Mouse (Mus musculus) CH12.LX (cell line): ENCODE measurements around the gene Sobp.

ENCODE experiments used
- BHLHE40 ChIP-seq: IDR thresholded peaks from 2 replicates; pipeline ENCODE4 v1.6.1; 2011; ENCODE audit warnings: mild to moderate bottlenecking, low read depth, low read length, improper control_type of control experiment
- CHD1 ChIP-seq: IDR thresholded peaks from 2 replicates; pipeline ENCODE4 v1.6.1; 2012; ENCODE audit warnings: low read depth, low read length, improper control_type of control experiment, inconsistent platforms
- CTCF ChIP-seq, 2 experiments: IDR thresholded peaks in 1 of 2; conservative IDR thresholded peaks in 1 of 2; 2 replicates each; pipeline ENCODE4 v1.5.1; 2011 to 2012; ENCODE audit warnings: low read depth in 2 of 2, low read length in 2 of 2, improper control_type of control experiment in 1 of 2, inconsistent platforms in 1 of 2, mild to moderate bottlenecking in 1 of 2, moderate library complexity in 1 of 2
- E2F4 ChIP-seq: IDR thresholded peaks from 2 replicates; pipeline ENCODE4 v1.6.1; 2011; ENCODE audit warnings: low read depth, low read length, improper control_type of control experiment; ENCODE audit not compliant: insufficient replicate concordance
- ELF1 ChIP-seq: IDR thresholded peaks from 2 replicates; pipeline ENCODE4 v1.6.1; 2014; ENCODE audit warnings: low read depth, mild to moderate bottlenecking, inconsistent platforms, low read length, improper control_type of control experiment
- MAFK ChIP-seq: IDR thresholded peaks from 2 replicates; pipeline ENCODE4 v1.6.1; 2011; ENCODE audit warnings: low read length, improper control_type of control experiment; ENCODE audit not compliant: insufficient replicate concordance
- MAX ChIP-seq: IDR thresholded peaks from 2 replicates; pipeline ENCODE4 v1.6.1; 2011; ENCODE audit warnings: low read length, improper control_type of control experiment
- MEF2A ChIP-seq: IDR thresholded peaks from 2 replicates; pipeline ENCODE4 v1.6.1; 2014; ENCODE audit warnings: low read depth, mild to moderate bottlenecking, inconsistent platforms, low read length, improper control_type of control experiment, borderline replicate concordance
- POLR2A ChIP-seq: IDR thresholded peaks from 2 replicates; pipeline ENCODE4 v1.6.1; 2011; ENCODE audit warnings: low read depth, mild to moderate bottlenecking, improper control_type of control experiment, low read length
- RCOR1 ChIP-seq: conservative IDR thresholded peaks from 2 replicates; pipeline ENCODE4 v1.6.1; 2012; ENCODE audit warnings: low read depth, mild to moderate bottlenecking, inconsistent platforms, low read length, improper control_type of control experiment
- TCF12 ChIP-seq: IDR thresholded peaks from 2 replicates; pipeline ENCODE4 v1.6.1; 2014; ENCODE audit warnings: low read depth, mild to moderate bottlenecking, inconsistent platforms, low read length, improper control_type of control experiment

GRCm38 (mm10) chr10:43070893-43071292, 103.4 kb downstream of the Sobp start:
- TF ChIP-seq ELF1 (no peak), RCOR1 (no peak), TCF12 (no peak), BHLHE40 (no peak), CTCF (conservative IDR thresholded peaks at IDR 0.05 in 1 of 2, IDR thresholded peaks at IDR 0.05 in 1 of 2; ENCODE audit: low read depth in 2 of 2, low read length in 2 of 2) (no peak), MAFK (no peak), E2F4 (no peak), CHD1 (no peak), POLR2A (no peak), MEF2A (no peak), MAX (no peak)
